Mouse (Mus musculus) hindbrain, embryonic 11.5 days (tissue): ENCODE measurements around the gene Rbks. TPM values are rescaled to one million over a fixed set of nuclear protein-coding genes. Genes with fewer than 3 reads are reported as not detected.
"Not testable (repeated sequence)": the region's sequence is repeated elsewhere in the genome, so short reads cannot be mapped to it uniquely, and the experiment has no call there.

Source experiments
- ATAC-seq: fragments of 200-750 bp; cut with Nextera tagmentation; 2 replicates; pipeline ENCODE4 v1.8.0; 2017; ENCODE audit warnings: mild to moderate bottlenecking, moderate TSS enrichment, moderate library complexity; ENCODE audit not compliant: low FRiP score
- DNase-seq: peaks from one replicate; pipeline ENCODE4 v3.0.0-alpha.2; 2015; ENCODE audit warnings: low spot score
- H3K27ac ChIP-seq: fragments of 300-500 bp; sonication (generic); 2 replicates; pipeline ENCODE4 v1.5.1; 2014; ENCODE audit warnings: mild to moderate bottlenecking, low read depth, low read length
- H3K27me3 ChIP-seq: fragments of 300-500 bp; sonication (generic); 2 replicates; pipeline ENCODE4 v1.6.1; 2014; ENCODE audit warnings: mild to moderate bottlenecking, low read length, moderate library complexity, mixed read lengths; ENCODE audit not compliant: control insufficient read depth, insufficient read depth
- H3K36me3 ChIP-seq: fragments of 300-500 bp; sonication (generic); 2 replicates; pipeline ENCODE4 v1.6.1; 2014; ENCODE audit warnings: mild to moderate bottlenecking, low read length, moderate library complexity, mixed read lengths; ENCODE audit not compliant: control insufficient read depth, insufficient read depth
- H3K4me1 ChIP-seq: fragments of 300-500 bp; sonication (generic); replicated peaks from 2 replicates; pipeline ENCODE4 v1.6.1; 2014; ENCODE audit warnings: low read length, mixed read lengths; ENCODE audit not compliant: control insufficient read depth, insufficient read depth
- H3K4me2 ChIP-seq: fragments of 300-500 bp; sonication (generic); replicated peaks from 2 replicates; pipeline ENCODE4 v1.6.1; 2014; ENCODE audit warnings: mild to moderate bottlenecking, low read depth, low read length
- H3K4me3 ChIP-seq: fragments of 300-500 bp; sonication (generic); 2 replicates; pipeline ENCODE4 v1.5.1; 2014; ENCODE audit warnings: low read depth, low read length
- H3K9ac ChIP-seq: fragments of 300-500 bp; sonication (generic); 2 replicates; pipeline ENCODE4 v1.6.1; 2014; ENCODE audit warnings: low read depth, low read length
- H3K9me3 ChIP-seq: fragments of 300-500 bp; sonication (generic); 2 replicates; pipeline ENCODE4 v1.6.1; 2016; ENCODE audit warnings: low read length; ENCODE audit not compliant: control insufficient read depth
- WGBS: fragments of 180-500 bp; shearing (Covaris S2); extraction: QIAGEN DNeasy Blood & Tissue Kit; methylation state at CpG from one replicate; pipeline ENCODE4 v1.1.7; 2014; 5-methylcytosine and 5-hydroxymethylcytosine counted together
- polyA plus RNA-seq: library from polyadenylated mRNA; unstranded; fragments of >200 nt; fragmentation: Nextera tagmentation; extraction: Ambion mirVana; gene quantifications from 2 replicates; pipeline ENCODE4 v1.2.1, GENCODE M21; 2014

The Rbks gene
- polyA plus RNA-seq, 1 experiment from 2014 or later, result 2.0 TPM

GRCm38 (mm10) chr5:31642300-31642699, 55.1 kb downstream of the Rbks start:
- H3K4me1 ChIP-seq, result no peaks in the 10 kb centered on the region
- H3K36me3 ChIP-seq, result no peaks in the 10 kb centered on the region
- no peak overlapping the region for H3K27ac ChIP-seq
- no peak overlapping the region for H3K4me2 ChIP-seq
- H3K9me3 ChIP-seq, result no peaks in the 10 kb centered on the region
- H3K9ac ChIP-seq, result no peak overlapping the region
- H3K27me3 ChIP-seq, result no peaks in the 10 kb centered on the region
- DNase-seq (no peak), ATAC-seq (no peak)
- 94% methylated on average over 3 of the region's 3 CpGs for WGBS
- H3K4me3 ChIP-seq, result no peak overlapping the region

GRCm38 (mm10) chr5:31640542-31640941, 56.9 kb downstream of the Rbks start:
- H3K9ac ChIP-seq, result no peak overlapping the region
- WGBS, result 87% methylated on average over 2 of the region's 2 CpGs
- no peaks in the 10 kb centered on the region for H3K27me3 ChIP-seq
- no peaks in the 10 kb centered on the region for H3K36me3 ChIP-seq
- DNase-seq, result no peak
- H3K4me3 ChIP-seq, result no peak overlapping the region
- no peak overlapping the region for H3K27ac ChIP-seq
- no peaks in the 10 kb centered on the region for H3K9me3 ChIP-seq
- no peak for ATAC-seq
- H3K4me1 ChIP-seq, result no peaks in the 10 kb centered on the region
- H3K4me2 ChIP-seq, result no peak overlapping the region

GRCm38 (mm10) chr5:31636636-31637253, 60.7 kb downstream of the Rbks start:
- 71% methylated on average over 9 of the region's 9 CpGs for WGBS
- Histone ChIP-seq H3K4me1 (no peaks in the 10 kb centered on the region), H3K27ac (no peak overlapping the region), H3K9ac (no peak overlapping the region), H3K4me3 (no peak overlapping the region), H3K27me3 (no peaks in the 10 kb centered on the region), H3K9me3 (no peaks in the 10 kb centered on the region), H3K4me2 (no peak overlapping the region), H3K36me3 (no peaks in the 10 kb centered on the region)
- ATAC-seq (no peak), DNase-seq (no peak)

DNA sequence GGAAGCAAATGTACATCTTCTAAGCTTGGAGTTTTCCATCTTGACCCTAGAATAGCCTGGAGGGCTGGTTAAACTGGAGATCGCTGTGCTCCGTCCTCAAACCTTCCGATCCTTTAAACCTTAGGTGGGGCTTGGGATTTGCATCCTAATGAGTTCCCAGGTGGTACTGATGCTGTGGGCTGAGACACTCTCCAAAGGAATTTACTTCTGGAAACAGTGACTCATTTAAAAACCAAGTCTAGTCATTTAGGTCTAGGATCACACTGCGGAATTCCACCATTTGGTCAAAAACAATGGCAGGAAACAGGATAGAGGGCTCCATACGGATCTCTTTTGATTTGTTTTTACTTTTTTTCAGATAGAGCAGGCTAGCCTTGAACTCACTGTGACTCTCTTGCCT, 62.7 kb downstream of the Rbks start:
- no peaks in the 10 kb centered on the region for H3K4me1 ChIP-seq
- DNase-seq (no peak), ATAC-seq (no peak)
- H3K9me3 ChIP-seq, result no peaks in the 10 kb centered on the region
- no peak overlapping the region for H3K4me3 ChIP-seq
- H3K27me3 ChIP-seq, result no peaks in the 10 kb centered on the region
- no peaks in the 10 kb centered on the region for H3K36me3 ChIP-seq
- whole genome bisulfite sequencing, result 62% methylated on average over 5 of the region's 5 CpGs
- no peak overlapping the region for H3K4me2 ChIP-seq
- no peak overlapping the region for H3K27ac ChIP-seq
- no peak overlapping the region for H3K9ac ChIP-seq

DNA sequence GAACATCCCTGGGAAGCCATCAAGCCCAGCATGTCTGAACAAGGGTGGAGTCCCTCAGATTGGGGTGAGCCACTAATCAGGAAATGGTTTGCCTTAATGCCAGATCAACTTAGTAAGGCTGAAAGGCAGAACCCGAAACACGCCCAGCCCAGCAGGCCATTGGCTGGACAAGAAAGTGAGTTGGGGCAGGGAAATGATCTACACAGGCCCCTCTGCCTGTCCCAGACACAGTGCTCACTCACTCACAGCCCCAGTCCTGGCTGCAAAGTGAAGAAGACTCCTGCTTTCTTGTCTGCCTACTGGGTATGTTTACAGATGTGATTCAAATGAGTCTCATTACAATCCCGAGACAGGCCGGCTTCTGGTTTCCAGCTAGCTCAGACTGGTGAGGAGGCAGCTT, 63.3 kb downstream of the Rbks start:
- Histone ChIP-seq H3K9ac (no peak overlapping the region), H3K27me3 (no peaks in the 10 kb centered on the region), H3K27ac (no peak overlapping the region), H3K36me3 (no peaks in the 10 kb centered on the region), H3K4me1 (no peaks in the 10 kb centered on the region), H3K9me3 (no peaks in the 10 kb centered on the region), H3K4me3 (no peak overlapping the region), H3K4me2 (no peak overlapping the region)
- no peak for DNase-seq
- ATAC-seq, result no peak
- WGBS, result 80% methylated on average over 4 of the region's 4 CpGs

- 100% methylated on average over 4 of the region's 4 CpGs for WGBS
- not testable (repeated sequence) for ATAC-seq, H3K36me3 ChIP-seq, H3K9ac ChIP-seq, H3K27me3 ChIP-seq, H3K27ac ChIP-seq, DNase-seq, H3K9me3 ChIP-seq, H3K4me1 ChIP-seq, H3K4me2 ChIP-seq, H3K4me3 ChIP-seq
These were observed 66.3 kb downstream of the Rbks start for GRCm38 (mm10) chr5:31631169-31631568.

DNA sequence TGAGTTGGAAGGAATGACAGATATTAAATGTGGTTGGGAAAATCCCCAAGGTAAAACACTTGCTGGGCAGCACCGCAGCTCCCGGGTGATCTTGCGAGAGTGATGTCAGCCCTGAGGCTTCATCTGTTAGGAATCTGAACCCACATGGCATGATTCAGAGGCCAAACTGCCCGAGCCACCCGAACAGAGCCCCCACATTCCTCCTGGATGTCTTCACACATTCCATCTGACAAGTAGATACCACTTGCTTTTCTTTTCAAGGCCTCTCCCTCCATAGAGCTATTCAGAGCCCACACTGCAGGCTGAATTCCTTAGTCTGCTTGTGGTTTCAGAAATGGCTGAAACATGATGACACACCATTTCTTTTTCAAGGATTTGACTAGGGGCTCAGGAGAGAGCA, 67.4 kb downstream of the Rbks start:
- Histone ChIP-seq H3K27me3 (no peaks in the 10 kb centered on the region), H3K36me3 (no peaks in the 10 kb centered on the region), H3K4me1 (no peaks in the 10 kb centered on the region), H3K9ac (no peak overlapping the region), H3K4me3 (no peak overlapping the region), H3K27ac (no peak overlapping the region), H3K9me3 (no peaks in the 10 kb centered on the region), H3K4me2 (no peak overlapping the region)
- DNase-seq (no peak), ATAC-seq (no peak)
- WGBS, result 50% methylated on average over 5 of the region's 5 CpGs

- Histone ChIP-seq H3K36me3 (no peaks in the 10 kb centered on the region), H3K27me3 (no peaks in the 10 kb centered on the region), H3K4me2 (no peak overlapping the region), H3K9me3 (no peaks in the 10 kb centered on the region), H3K27ac (no peak overlapping the region), H3K4me3 (no peak overlapping the region), H3K4me1 (no peaks in the 10 kb centered on the region), H3K9ac (no peak overlapping the region)
- DNase-seq, result no peak
- WGBS, result 87% methylated on average over 8 of the region's 8 CpGs
- ATAC-seq, result no peak
These were observed 68.9 kb downstream of the Rbks start for GRCm38 (mm10) chr5:31628555-31628954.

GRCm38 (mm10) chr5:31627562-31628526, 69.6 kb downstream of the Rbks start:
- ATAC-seq (no peak), DNase-seq (no peak)
- no peaks in the 10 kb centered on the region for H3K9me3 ChIP-seq

More at GRCm38 (mm10) chr5:31627562-31628526, 69.6 kb downstream of the Rbks start:
- H3K27ac ChIP-seq, result no peak overlapping the region
- H3K9ac ChIP-seq, result no peak overlapping the region
- WGBS, result 60% methylated on average over 9 of the region's 9 CpGs
- H3K36me3 ChIP-seq, result no peaks in the 10 kb centered on the region
- no peak overlapping the region for H3K4me2 ChIP-seq
- no peaks in the 10 kb centered on the region for H3K27me3 ChIP-seq
- no peak overlapping the region for H3K4me3 ChIP-seq
- no peaks in the 10 kb centered on the region for H3K4me1 ChIP-seq
